8 mouse cellular contexts compared by ENCODE assay signal in the genomic region with DNA sequence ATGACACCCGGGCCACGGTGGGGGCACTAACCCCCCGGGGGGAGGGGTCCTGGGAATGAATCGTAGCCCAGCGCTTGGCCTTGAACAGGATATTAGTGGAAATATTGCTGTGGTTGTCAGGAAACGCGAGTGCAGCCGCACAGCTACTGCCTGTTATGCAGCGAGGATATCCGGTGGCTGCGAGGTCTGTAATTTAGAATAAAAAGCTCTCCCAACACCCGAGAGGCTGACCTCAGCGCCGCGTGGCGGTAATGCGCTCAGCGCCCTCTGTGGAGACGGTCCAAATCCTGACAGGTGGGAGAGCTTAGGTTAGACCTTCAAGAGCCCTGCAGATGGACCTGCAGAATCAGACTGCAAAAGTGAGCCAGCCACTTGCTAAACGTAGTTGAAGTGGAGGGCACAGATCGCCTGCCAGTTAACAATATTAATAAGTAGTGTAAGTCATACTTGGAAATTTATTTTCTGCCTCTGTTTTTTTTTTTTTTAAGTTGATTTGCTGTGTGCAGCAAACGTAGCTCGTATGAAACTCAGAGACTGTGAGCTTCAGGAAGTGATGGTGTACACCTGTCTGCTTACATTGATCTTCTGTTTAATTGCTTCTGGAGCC. TPM values are rescaled to one million over a fixed set of nuclear protein-coding genes. Genes with fewer than 3 reads are reported as not detected.
A peak's percentile ranks its signal among the peaks of the same experiment; 100 is the strongest.
DNase-seq lines count a peak whose midpoint lies in the region; ATAC-seq and TF ChIP-seq lines count a peak whose summit lies in the region.

No protein-coding gene starts in this region.

- no peaks in the 10 kb centered on the region for H3K27me3 ChIP-seq in hindbrain, embryonic 12.5 days
- H3K27me3 ChIP-seq in liver, embryonic 14.5 days (ENCODE audit: control insufficient read depth, insufficient read depth, low read length), result no peaks in the 10 kb centered on the region

- H3K36me3 ChIP-seq in hindbrain, embryonic 12.5 days, result no peaks in the 10 kb centered on the region
- H3K36me3 ChIP-seq in liver, embryonic 14.5 days (replicated peaks; ENCODE audit: control insufficient read depth, insufficient read depth, low read depth), result no peaks in the 10 kb centered on the region; the same call in 1 of the 2 replicates

- peak overlapping the region; percentile 80 for H3K4me3 ChIP-seq in hindbrain, embryonic 12.5 days
- H3K4me3 ChIP-seq in liver, embryonic 14.5 days (ENCODE audit: insufficient read depth in 1 of 2, low read depth in 2 of 2, low read length in 2 of 2), result peak overlapping the region; percentile 71 to 98

- DNase-seq in left cerebral cortex, adult 18-20 months (ENCODE audit: low spot score in 2 of 2), result peak; percentile 17 to 38
- DNase-seq in left cerebral cortex, postnatal 4 days, result no peak
- DNase-seq in NIH3T3 (ENCODE audit: low read depth), result peak; percentile 60
- peak in 2 of 3 experiments; percentile 52 to 61 for DNase-seq in liver, embryonic 14.5 days (ENCODE audit: low read depth in 3 of 3, low spot score in 3 of 3)
- DNase-seq in naive thymus-derived CD4-positive, alpha-beta T cell, adult 2 months (ENCODE audit: low read depth), result peak; percentile 81
- DNase-seq in testis, postnatal 14 days (ENCODE audit: low spot score), result no peak

- peak overlapping the region; percentile 88 for H3K4me2 ChIP-seq in hindbrain, embryonic 12.5 days (replicated peaks)
- peak overlapping the region; percentile 100 for H3K4me2 ChIP-seq in liver, embryonic 14.5 days (ENCODE audit: low read depth)

- peak; percentile 58 for TF ChIP-seq CTCF in liver, embryonic 14.5 days (IDR thresholded peaks at IDR 0.05; ENCODE audit: low read depth)

- peak overlapping the region; percentile 94 for H3K27ac ChIP-seq in hindbrain, embryonic 12.5 days
- peak overlapping the region; percentile 96 for H3K27ac ChIP-seq in liver, embryonic 14.5 days

- H3K9ac ChIP-seq in hindbrain, embryonic 12.5 days, result peak overlapping the region; percentile 88
- peak overlapping the region; percentile 95 for H3K9ac ChIP-seq in liver, embryonic 14.5 days (replicated peaks)

- 5% methylated on average over 23 of the region's 23 CpGs for WGBS in hindbrain, embryonic 12.5 days
- 2% methylated on average over 23 of the region's 23 CpGs for WGBS in liver, embryonic 14.5 days (ENCODE audit: insufficient replicate concordance)

- H3K4me1 ChIP-seq in hindbrain, embryonic 12.5 days, result peaks cover 24% of the 10 kb centered on the region
- peaks cover 36 to 40% of the 10 kb centered on the region in 2 experiments for H3K4me1 ChIP-seq in liver, embryonic 14.5 days (replicated peaks; ENCODE audit: control insufficient read depth in 2 of 2, insufficient read depth in 2 of 2, low read length in 1 of 2)

- H3K9me3 ChIP-seq in hindbrain, embryonic 12.5 days (replicated peaks), result no peaks in the 10 kb centered on the region
- no peaks in the 10 kb centered on the region for H3K9me3 ChIP-seq in liver, embryonic 14.5 days (ENCODE audit: control insufficient read depth, low read length)

- peak; percentile 36 for ATAC-seq in erythroid progenitor cell, adult 5-6 weeks (replicated peaks; ENCODE audit: low FRiP score, poor library complexity, severe bottlenecking)
- peak; percentile 67 for ATAC-seq in hindbrain, embryonic 12.5 days (ENCODE audit: low FRiP score)
- ATAC-seq in liver, embryonic 14.5 days (ENCODE audit: insufficient read depth), result peak; percentile 47

- intact Hi-C loops in left cerebral cortex, postnatal 4 days (cut with DNase I), result loop anchor here (5.0 kb wide), 1 partner anchor 112 kb away; no protein-coding TSS in a partner anchor

- peak; percentile 14 for TF ChIP-seq EP300 in liver, embryonic 14.5 days (IDR thresholded peaks at IDR 0.05; ENCODE audit: low read depth)

RNA-seq across cellular contexts. Expression of gene Tmem131l, which starts 0.6 kb away (rescaled TPM):
- 10 to 100 TPM; 18.2 to 18.6 TPM for total RNA-seq in left cerebral cortex, adult 18-20 months (2021)
- total RNA-seq in left cerebral cortex, postnatal 4 days (2021), result 100 to 1,000 TPM in 1 of 2 experiments, 10 to 100 TPM in 1; 91.8 to 110 TPM
- 110 and 116 TPM in 2 replicates for total RNA-seq in erythroid progenitor cell, adult 5-6 weeks (2015; ENCODE audit: low replicate concordance)
- 86.8 and 99.9 TPM in 2 replicates for total RNA-seq in erythroid progenitor cell, adult 5-6 weeks (2017; ENCODE audit: low replicate concordance)
- polyA plus RNA-seq in hindbrain, embryonic 12.5 days (2016; fragmentation: Nextera tagmentation; extraction: Ambion mirVana), result 81.5 and 84.3 TPM in 2 replicates
- polyA plus RNA-seq in liver, embryonic 14.5 days (2012; rRNA removed), result 17.9 and 18.9 TPM in 2 replicates
- 24.5 and 25.3 TPM in 2 replicates for polyA plus RNA-seq in liver, embryonic 14.5 days (2014; fragmentation: Nextera tagmentation; extraction: Ambion mirVana)

Comparison
In these comparisons a context has a peak if more than half of its experiments do, and no peak if none do; other contexts are left out.
1. DNase-seq: peak in left cerebral cortex, adult 18-20 months (2 of 2), NIH3T3 (single experiment), liver, embryonic 14.5 days (2 of 3) and naive thymus-derived CD4-positive, alpha-beta T cell, adult 2 months (single experiment); none in left cerebral cortex, postnatal 4 days (single experiment) and testis, postnatal 14 days (single experiment).
2. RNA of gene Tmem131l, which starts 0.6 kb away (total RNA-seq): 86.8 to 116 TPM in erythroid progenitor cell, adult 5-6 weeks and 91.8 to 110 TPM in left cerebral cortex, postnatal 4 days; 18.2 to 18.6 TPM in left cerebral cortex, adult 18-20 months; every median in the first group is over 4 times any median in the second.
3. Peak in every context shown above with its lines, with median percentiles within 50 percentile points of each other: ATAC-seq.